Mouse (Mus musculus) left cerebral cortex, postnatal 4 days (tissue): Measurements from ENCODE around the gene Hils1. TPM values are rescaled to one million over a fixed set of nuclear protein-coding genes. Genes with fewer than 3 reads are reported as not detected.
A peak's percentile ranks its signal among the peaks of the same experiment; 100 is the strongest.

Experiments used
- DNase-seq: peaks from one replicate; pipeline ENCODE4 v3.0.0-alpha.2; 2022
- intact Hi-C: fragments of 180-260 bp; cut with DNase I; formaldehyde crosslinking; loops from one replicate; pipeline ENCODE4 v1.15.1; 2025
- total RNA-seq, 2 experiments: library from RNA; stranded (reverse); gene quantifications; 2 replicates each; pipeline ENCODE4 v1.2.3; 2021

The Hils1 gene
- total RNA-seq, result under 1 TPM in 1 of 2 experiments, not detected in 1; 0.46 TPM

- intact Hi-C loops, result no loop called here
Observed at GRCm38 (mm10) chr11:94967419-94967818, at the start of gene Hils1. Hils1 (plus strand) TSS chr11:94967593.

GRCm38 (mm10) chr11:94917717-94918116 lies 49.7 kb upstream of the Hils1 start:
- no peak for DNase-seq

More at GRCm38 (mm10) chr11:94967419-94967818, at the start of gene Hils1:
- DNase-seq, result no peak

GRCm38 (mm10) chr11:94920996-94921401 lies 46.4 kb upstream of the Hils1 start:
- intact Hi-C loops, result no loop called here
- DNase-seq, result no peak

More at GRCm38 (mm10) chr11:94917717-94918116, 49.7 kb upstream of the Hils1 start:
- intact Hi-C loops, result no loop called here

GRCm38 (mm10) chr11:94924977-94925376 lies 42.4 kb upstream of the Hils1 start:
- no peak for DNase-seq
- intact Hi-C loops, result no loop called here

- DNase-seq, result no peak
- intact Hi-C loops, result no loop called here
Observed at GRCm38 (mm10) chr11:94926431-94926830, 41.0 kb upstream of the Hils1 start.

- intact Hi-C loops, result no loop called here
- DNase-seq, result no peak
Observed at GRCm38 (mm10) chr11:94927771-94928291, 39.6 kb upstream of the Hils1 start.

GRCm38 (mm10) chr11:94928820-94929219 lies 38.6 kb upstream of the Hils1 start:
- peak; percentile 94 for DNase-seq
- intact Hi-C loops, result no loop called here

GRCm38 (mm10) chr11:94929599-94929998 lies 37.8 kb upstream of the Hils1 start:
- intact Hi-C loops, result no loop called here
- DNase-seq, result no peak

GRCm38 (mm10) chr11:94930151-94930550 lies 37.2 kb upstream of the Hils1 start:
- intact Hi-C loops, result no loop called here
- DNase-seq, result no peak

GRCm38 (mm10) chr11:94933584-94933983 lies 33.8 kb upstream of the Hils1 start:
- intact Hi-C loops, result no loop called here
- DNase-seq, result no peak

GRCm38 (mm10) chr11:94934526-94934925 lies 32.9 kb upstream of the Hils1 start:
- intact Hi-C loops, result no loop called here
- DNase-seq, result no peak

- intact Hi-C loops, result loop anchor here (2.0 to 5.0 kb wide), 3 partner anchors 36 to 204 kb away; no protein-coding TSS in a partner anchor
- peak; percentile 22 for DNase-seq
Observed at GRCm38 (mm10) chr11:94936045-94936444, 31.3 kb upstream of the Hils1 start, which contains the start of gene Col1a1. Col1a1 (plus strand) TSS chr11:94936224.

- peak; percentile 91 for DNase-seq
- intact Hi-C loops, result loop anchor here (2.0 to 5.0 kb wide), 3 partner anchors 35 to 205 kb away; no protein-coding TSS in a partner anchor
Observed at GRCm38 (mm10) chr11:94936851-94937295, 30.5 kb upstream of the Hils1 start.

GRCm38 (mm10) chr11:94937335-94937781 lies 30.0 kb upstream of the Hils1 start:
- intact Hi-C loops, result loop anchor here (2.0 to 5.0 kb wide), 3 partner anchors 35 to 205 kb away; no protein-coding TSS in a partner anchor
- no peak for DNase-seq

GRCm38 (mm10) chr11:94937787-94938186 lies 29.6 kb upstream of the Hils1 start:
- intact Hi-C loops, result loop anchor here (2.0 to 5.0 kb wide), 3 partner anchors 35 to 205 kb away; no protein-coding TSS in a partner anchor
- DNase-seq, result no peak

GRCm38 (mm10) chr11:94938296-94938695 lies 29.1 kb upstream of the Hils1 start:
- no peak for DNase-seq
- intact Hi-C loops, result loop anchor here (5.0 kb wide), 2 partner anchors 34 to 206 kb away; no protein-coding TSS in a partner anchor

GRCm38 (mm10) chr11:94939280-94939679 lies 28.1 kb upstream of the Hils1 start:
- DNase-seq, result peak; percentile 77
- intact Hi-C loops, result loop anchor here (5.0 kb wide), 2 partner anchors 33 to 207 kb away; no protein-coding TSS in a partner anchor

- no peak for DNase-seq
- intact Hi-C loops, result no loop called here
Observed at GRCm38 (mm10) chr11:94941121-94941520, 26.3 kb upstream of the Hils1 start.

- no peak for DNase-seq
- intact Hi-C loops, result no loop called here
Observed at GRCm38 (mm10) chr11:94941776-94942175, 25.6 kb upstream of the Hils1 start.

GRCm38 (mm10) chr11:94942282-94943023 lies 24.9 kb upstream of the Hils1 start:
- peak; percentile 40 for DNase-seq
- intact Hi-C loops, result no loop called here

- intact Hi-C loops, result no loop called here
- no peak for DNase-seq
Observed at GRCm38 (mm10) chr11:94943054-94943453, 24.3 kb upstream of the Hils1 start.

- DNase-seq, result no peak
- intact Hi-C loops, result no loop called here
Observed at GRCm38 (mm10) chr11:94944295-94944694, 23.1 kb upstream of the Hils1 start.
